Mouse (Mus musculus): ENCODE measurements at regions not wholly inside any gene's neighbourhood (a gene's known extent, or its start where the extent isn't known, plus 50 kb on each side); places are given as distances from the start of the nearest gene placed in this dataset.

GRCm38 (mm10) chr14:109708733-109709132 is 794.8 kb upstream of the Slitrk1 start:
- peak; percentile 74 for ATAC-seq (ENCODE audit: low TSS enrichment)

GRCm38 (mm10) chr14:109700296-109700695 is 786.3 kb upstream of the Slitrk1 start:
- no peak for ATAC-seq (ENCODE audit: low TSS enrichment)

GRCm38 (mm10) chr14:109668566-109669116 is 754.7 kb upstream of the Slitrk1 start:
- ATAC-seq (ENCODE audit: low TSS enrichment): no peak

DNA sequence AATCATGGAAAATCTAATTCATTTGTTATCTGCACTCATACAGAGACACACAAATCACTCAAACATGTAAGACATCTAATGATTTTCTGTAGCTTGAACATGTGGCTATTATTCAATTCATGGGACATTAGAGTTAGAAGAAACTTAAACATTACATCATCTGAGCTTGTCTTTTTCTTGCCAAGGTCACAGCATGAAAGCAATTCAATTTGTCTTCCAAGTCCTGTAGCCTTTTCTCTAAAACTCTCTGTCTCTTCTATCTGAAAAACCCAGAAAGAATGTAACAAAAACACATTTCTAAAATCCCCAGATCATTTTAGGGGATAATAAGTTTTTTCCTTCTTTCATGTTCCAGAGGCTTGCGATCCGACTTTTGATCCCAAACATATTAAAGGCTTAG is 754.1 kb upstream of the Slitrk1 start:
- ATAC-seq (ENCODE audit: low TSS enrichment): no peak

GRCm38 (mm10) chr14:109663503-109664039 is 749.6 kb upstream of the Slitrk1 start:
- no peak for ATAC-seq (ENCODE audit: low TSS enrichment)

DNA sequence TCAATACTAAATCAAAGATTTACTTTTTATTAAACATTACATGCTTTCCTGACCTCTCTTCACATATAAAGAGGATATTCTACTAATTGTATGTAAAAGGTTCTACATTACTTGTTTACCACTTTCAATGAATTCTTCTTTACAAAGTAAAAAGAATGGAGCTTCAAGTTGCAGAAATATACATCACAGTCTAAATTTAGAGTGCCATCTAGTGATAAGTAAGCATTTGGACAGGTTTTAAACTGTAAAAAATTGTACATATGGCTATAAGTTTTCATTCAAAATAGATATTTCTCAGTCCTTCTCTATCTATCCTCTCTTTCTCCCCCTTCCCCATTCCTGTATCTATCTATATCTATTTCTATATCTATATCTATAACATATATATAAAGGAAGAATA is 746.4 kb upstream of the Slitrk1 start:
- peak; percentile 74 for ATAC-seq (ENCODE audit: low TSS enrichment)

DNA sequence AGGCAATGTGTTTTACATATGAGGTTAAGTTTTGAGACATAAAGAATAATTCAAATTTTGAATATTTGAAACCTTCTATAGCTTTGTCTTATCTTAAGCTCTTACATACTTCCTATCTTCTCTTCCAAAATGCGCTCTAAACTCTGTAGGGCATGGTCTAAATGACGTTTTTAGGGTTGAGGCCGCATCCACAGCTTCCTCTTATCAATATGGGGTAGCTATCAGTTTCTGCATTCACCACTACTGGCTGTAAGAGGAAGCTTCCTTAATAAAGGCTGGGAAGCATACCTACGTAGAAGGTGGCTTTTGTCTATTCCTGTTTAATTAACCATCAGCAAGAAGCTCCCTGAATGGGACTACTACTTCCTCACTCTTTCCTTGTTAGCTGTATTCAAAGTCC is 734.6 kb upstream of the Slitrk1 start:
- no peak for ATAC-seq (ENCODE audit: low TSS enrichment)

Measured in frontal cortex, adult (tissue).